Mouse (Mus musculus) cortical plate, adult 2 months (tissue): ENCODE data around the gene Misp.

Experiments
- CTCF ChIP-seq: fragments of 200-500 bp; IDR thresholded peaks from 2 replicates; pipeline ENCODE4 v1.5.1; 2011; ENCODE audit warnings: mild to moderate bottlenecking, control low read depth, low read length; ENCODE audit not compliant: insufficient read depth; ENCODE audit errors: extremely low read depth
- POLR2A ChIP-seq: fragments of 200-500 bp; IDR thresholded peaks from 2 replicates; pipeline ENCODE4 v1.6.1; 2011; ENCODE audit warnings: mild to moderate bottlenecking, low read length, control low read depth; ENCODE audit not compliant: insufficient read depth; ENCODE audit errors: extremely low read depth

DNA sequence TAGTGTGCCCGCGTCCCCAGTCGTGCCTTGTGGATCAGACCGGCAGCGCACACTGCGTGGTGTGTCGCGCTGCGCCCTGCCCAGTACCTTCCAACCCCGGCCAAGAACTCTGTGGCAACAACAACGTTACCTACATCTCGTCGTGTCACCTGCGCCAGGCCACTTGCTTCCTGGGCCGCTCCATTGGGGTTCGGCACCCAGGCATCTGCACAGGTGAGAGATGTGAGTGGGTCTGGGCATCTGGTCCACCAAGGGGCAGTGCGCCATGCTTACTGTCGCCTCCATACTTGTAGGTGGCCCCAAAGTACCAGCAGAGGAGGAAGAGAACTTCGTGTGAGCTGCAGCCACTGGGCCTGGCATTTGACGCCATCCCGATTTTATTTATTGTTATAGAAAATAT lies 39.6 kb upstream of the Misp start:
- TF ChIP-seq CTCF = no peak
- no peak for TF ChIP-seq POLR2A
